Mouse (Mus musculus) neutrophil, adult 59 days (primary cell): ENCODE data around the gene Prickle3. TPM values are rescaled to one million over a fixed set of nuclear protein-coding genes. Genes with fewer than 3 reads are reported as not detected.

Source experiments
- total RNA-seq, 2 experiments: library from RNA; stranded (reverse); gene quantifications; 1 replicate in 1 of 2; 2 replicates in 1 of 2; pipeline ENCODE4 v1.2.4; 2023

The Prickle3 gene
- total RNA-seq: 10 to 100 TPM; 39.8 to 50.1 TPM

DNA sequence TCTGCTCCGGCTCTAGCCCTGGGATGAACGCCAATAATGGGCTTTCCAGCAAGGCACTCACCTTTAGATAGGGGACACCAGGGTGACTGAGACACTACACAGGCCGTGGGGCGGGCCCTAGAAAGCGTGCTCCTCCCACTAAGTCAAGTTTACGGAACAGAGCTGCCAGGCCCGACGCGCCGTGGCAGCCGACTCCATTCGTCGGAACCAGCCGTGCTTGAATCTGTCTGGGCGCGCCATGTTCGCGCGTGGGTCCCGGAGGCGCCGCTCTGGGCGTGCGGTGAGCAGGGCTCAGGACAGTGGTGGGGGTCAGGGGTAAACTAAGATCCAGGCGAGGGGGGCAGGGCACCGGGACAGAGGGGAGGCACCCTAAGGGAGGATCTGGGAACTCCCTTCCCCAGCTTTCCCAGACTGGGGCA lies at the start of gene Prickle3:
TSS of gene Prickle3 (plus strand) at position 40 of the 419 bp plus-strand sequence.

DNA sequence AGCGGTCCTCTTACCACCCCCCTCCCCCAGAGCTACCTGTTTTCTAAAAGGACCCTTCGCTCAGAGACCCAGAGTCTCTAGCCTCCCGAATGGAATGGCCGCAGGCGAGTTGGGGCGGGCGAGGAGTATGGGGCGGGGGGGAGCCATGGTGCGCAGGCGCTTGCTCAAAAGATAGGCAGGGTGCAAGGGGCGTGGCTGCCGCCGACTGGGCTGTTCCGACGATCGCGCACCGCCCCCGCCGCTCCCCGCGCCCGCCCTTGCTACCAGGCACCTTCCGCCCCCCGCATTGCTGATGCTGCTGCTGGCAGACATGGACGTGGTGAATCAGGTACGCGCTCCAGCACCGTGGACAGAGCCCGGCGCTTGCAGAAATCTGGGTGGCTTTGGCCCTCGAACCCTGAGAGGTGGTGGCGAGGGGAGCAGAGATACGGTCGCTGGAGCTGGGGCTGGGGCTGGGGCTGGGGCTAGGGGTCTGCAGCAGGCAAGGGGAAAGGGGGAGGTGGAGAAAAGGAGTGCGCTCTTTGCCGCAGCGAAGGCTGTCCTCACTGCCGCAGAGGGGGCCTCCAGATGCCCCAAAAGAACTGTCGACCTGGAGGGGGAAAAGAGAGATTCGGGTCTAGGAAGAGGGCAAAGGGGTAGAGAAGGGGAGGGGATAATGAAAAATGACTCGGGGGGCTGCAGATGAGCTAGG lies 18.5 kb upstream of the Prickle3 start, which contains the start of gene Syp:
TSS of gene Syp (plus strand) at position 71 of the 691 bp plus-strand sequence.

DNA sequence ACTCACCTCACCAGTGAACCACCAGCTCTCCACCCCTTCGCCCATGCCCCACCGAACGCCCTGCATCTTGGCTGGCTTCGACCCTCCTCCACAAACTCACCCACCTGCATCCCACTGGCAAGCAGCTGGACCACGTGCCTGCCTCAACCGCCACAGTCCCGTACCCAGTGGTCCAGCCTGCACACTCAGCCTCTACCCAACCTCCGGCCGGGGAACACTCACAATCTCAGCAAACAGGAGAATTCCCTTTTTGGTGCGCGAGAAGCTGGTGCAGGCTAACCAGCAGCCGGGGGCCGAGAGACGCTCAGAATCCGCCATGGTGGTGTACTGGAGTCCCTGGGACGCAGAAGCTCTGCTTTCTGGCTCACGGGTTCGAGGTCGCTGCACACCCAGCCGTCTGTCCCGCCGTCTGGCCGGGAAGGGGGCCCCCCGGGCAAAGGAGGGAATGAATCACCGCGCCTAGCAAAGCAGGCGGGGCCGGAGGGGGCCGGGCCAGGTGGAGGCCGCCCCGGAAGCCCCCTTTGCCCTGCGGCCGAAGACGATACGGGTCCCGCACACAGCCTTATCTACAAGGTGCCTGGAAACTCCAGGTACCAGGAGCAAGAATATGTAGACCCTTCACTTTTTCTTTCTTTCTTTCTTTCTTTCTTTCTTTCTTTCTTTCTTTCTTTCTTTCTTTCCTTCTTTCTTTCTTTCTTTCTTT lies 14.0 kb downstream of the Prickle3 start, which contains the start of gene Plp2:
TSS of gene Plp2 (minus strand) at position 470 of the 703 bp plus-strand sequence.

GRCm38 (mm10) chrX:7680864-7681263 lies 23.8 kb downstream of the Prickle3 start, which contains the start of gene Magix:
TSS of gene Magix (minus strand) at chrX:7681251.

DNA sequence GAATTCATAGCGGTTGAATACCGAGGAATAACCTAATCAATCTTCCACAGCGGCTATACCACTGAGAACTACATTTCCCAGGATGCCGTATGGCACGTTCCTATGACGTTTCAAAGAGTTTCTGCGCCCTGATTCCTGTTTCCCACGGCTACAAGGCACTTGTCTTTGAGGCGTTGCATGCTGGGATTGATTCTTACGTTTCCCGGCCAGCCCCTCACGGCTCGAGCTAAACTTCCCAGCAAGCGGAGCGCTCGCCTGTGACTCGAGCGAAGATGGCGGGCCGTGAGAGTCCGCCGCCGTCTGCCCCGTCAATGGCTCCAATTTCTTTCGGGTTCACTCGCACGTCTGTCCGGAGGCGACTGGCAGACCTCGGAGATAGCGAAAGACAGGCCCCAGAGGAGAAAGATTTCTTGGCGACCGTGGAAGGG lies 39.9 kb downstream of the Prickle3 start, which contains the start of gene Gpkow:
TSS of gene Gpkow (plus strand) at position 178 of the 428 bp plus-strand sequence.

DNA sequence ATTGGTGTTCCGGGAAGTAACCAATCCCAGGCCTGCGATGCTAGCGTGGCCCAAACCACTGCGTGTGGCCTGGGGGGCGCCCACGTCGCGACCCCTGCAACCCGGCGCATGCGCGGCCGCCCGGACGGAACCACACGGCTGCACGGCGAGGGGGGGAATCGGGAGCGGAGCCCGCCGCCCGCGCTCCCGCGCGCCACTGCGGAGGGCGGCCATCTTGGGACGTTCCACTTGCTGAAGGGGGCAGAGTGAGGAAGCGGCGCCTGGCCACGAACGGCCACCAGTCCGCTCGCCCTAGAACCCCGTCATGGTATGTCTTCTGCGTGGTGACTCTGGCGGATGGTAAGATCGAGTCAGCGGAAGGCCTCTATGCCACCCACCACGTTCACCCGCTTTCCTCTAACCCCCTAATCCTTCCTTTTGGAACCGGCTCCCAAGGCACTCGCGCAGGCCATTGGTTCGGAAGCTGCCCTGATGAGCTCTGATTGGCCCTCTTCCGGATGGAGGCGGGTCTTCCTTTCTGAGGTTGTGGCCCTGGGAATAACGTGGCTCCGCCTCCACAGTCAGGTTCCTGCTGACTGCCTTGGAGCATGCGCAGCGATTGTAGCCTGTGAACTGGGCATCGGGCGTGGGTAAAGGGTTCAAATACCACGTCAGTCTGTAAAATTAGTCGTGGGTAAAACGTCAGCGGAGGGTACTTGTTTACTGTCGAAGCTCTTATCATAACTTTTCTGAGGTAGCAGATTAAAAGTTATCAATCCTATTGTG lies 57.3 kb downstream of the Prickle3 start, which contains the start of gene Wdr45:
TSS of gene Wdr45 (plus strand) at position 199 of the 765 bp plus-strand sequence.

Other genes starting within 250 kb of the Prickle3 start
- under 1 TPM in 1 of 2 experiments, not detected in 1; 0.58 TPM for gene Foxp3, start 83.6 kb upstream of the Prickle3 start, total RNA-seq
- gene Ppp1r3f, start 83.0 kb upstream of the Prickle3 start, total RNA-seq: 1 to 10 TPM; 1.3 to 1.6 TPM
- 10 to 100 TPM; 17.3 to 20.8 TPM for gene Ccdc22, start 51.7 kb upstream of the Prickle3 start, total RNA-seq
- gene Cacna1f, start 50.2 kb upstream of the Prickle3 start, total RNA-seq: under 1 TPM; 0.24 to 0.49 TPM
- gene Syp, start 18.8 kb upstream of the Prickle3 start, total RNA-seq: 1 to 10 TPM; 1.3 to 2.0 TPM
- 100 to 1,000 TPM; 469 to 499 TPM for gene Plp2, start 14.1 kb downstream of the Prickle3 start, total RNA-seq
- under 1 TPM; 0.27 to 0.35 TPM for gene Magix, start 24.0 kb downstream of the Prickle3 start, total RNA-seq
- gene Gpkow, start 39.9 kb downstream of the Prickle3 start, total RNA-seq: 10 to 100 TPM; 30.3 to 38.9 TPM
- 10 to 100 TPM; 46.7 to 57.0 TPM for gene Wdr45, start 57.1 kb downstream of the Prickle3 start, total RNA-seq
- not detected for gene Gm45208, start 65.0 kb downstream of the Prickle3 start, total RNA-seq
- gene Praf2, start 71.2 kb downstream of the Prickle3 start, total RNA-seq: 1 to 10 TPM; 3.8 to 5.6 TPM
- under 1 TPM in 1 of 2 experiments, not detected in 1; 0.18 TPM for gene Ccdc120, start 93.6 kb downstream of the Prickle3 start, total RNA-seq
- gene Tfe3, start 105.3 kb downstream of the Prickle3 start, total RNA-seq: 10 to 100 TPM; 63.8 to 76.2 TPM
- 100 to 1,000 TPM; 135 to 144 TPM for gene Gripap1, start 132.5 kb downstream of the Prickle3 start, total RNA-seq
- gene Kcnd1, start 165.0 kb downstream of the Prickle3 start, total RNA-seq: 1 to 10 TPM; 1.3 to 5.8 TPM
- 100 to 1,000 TPM; 115 to 130 TPM for gene Otud5, start 184.1 kb downstream of the Prickle3 start, total RNA-seq
- gene Pim2, start 221.0 kb downstream of the Prickle3 start, total RNA-seq: 1 to 10 TPM; 4.4 to 5.6 TPM
- 10 to 100 TPM; 15.6 to 23.7 TPM for gene Slc35a2, start 226.8 kb downstream of the Prickle3 start, total RNA-seq
- gene Pqbp1, start 242.0 kb downstream of the Prickle3 start, total RNA-seq: 10 to 100 TPM; 37.7 to 43.9 TPM
- 10 to 100 TPM; 48.6 to 57.2 TPM for gene Timm17b, start 242.1 kb downstream of the Prickle3 start, total RNA-seq